Mouse (Mus musculus) kidney, adult 2 months (tissue): Measurements from ENCODE around the gene Btg2. TPM values are rescaled to one million over a fixed set of nuclear protein-coding genes. Genes with fewer than 3 reads are reported as not detected.

Source experiments
- DNase-seq: peaks from one replicate; pipeline ENCODE4 v3.0.0; 2021
- H3K27ac ChIP-seq: fragments of 200-500 bp; 2 replicates; pipeline ENCODE4 v1.5.1; 2012; ENCODE audit warnings: low read depth, low read length, control low read depth, inconsistent platforms; ENCODE audit not compliant: insufficient read depth
- H3K27me3 ChIP-seq: fragments of 200-500 bp; replicated peaks from 2 replicates; pipeline ENCODE4 v1.6.1; 2012; ENCODE audit warnings: mild to moderate bottlenecking, moderate library complexity, low read length, inconsistent platforms; ENCODE audit not compliant: control insufficient read depth, insufficient read depth
- H3K36me3 ChIP-seq: fragments of 200-500 bp; 2 replicates; pipeline ENCODE4 v1.6.1; 2012; ENCODE audit warnings: mild to moderate bottlenecking, moderate library complexity, low read length, inconsistent platforms; ENCODE audit not compliant: control insufficient read depth, insufficient read depth
- H3K4me1 ChIP-seq: fragments of 200-500 bp; 2 replicates; pipeline ENCODE4 v1.6.1; 2011; ENCODE audit warnings: low read length; ENCODE audit not compliant: control insufficient read depth, insufficient read depth
- H3K4me3 ChIP-seq: fragments of 200-500 bp; 2 replicates; pipeline ENCODE4 v1.5.1; 2011; ENCODE audit warnings: mild to moderate bottlenecking, low read depth, low read length, control low read depth; ENCODE audit not compliant: insufficient read depth
- CTCF ChIP-seq: fragments of 200-500 bp; conservative IDR thresholded peaks from 2 replicates; pipeline ENCODE4 v1.5.1; 2011; ENCODE audit warnings: low read depth, mild to moderate bottlenecking, control low read depth, low read length, moderate library complexity, mixed read lengths; ENCODE audit not compliant: insufficient read depth, insufficient read length
- POLR2A ChIP-seq: fragments of 200-500 bp; IDR thresholded peaks from one replicate; pipeline ENCODE4 v1.6.1; 2011; ENCODE audit warnings: low read depth, low read length, control low read depth
- WGBS: fragments of 180-500 bp; shearing (Covaris S2); methylation state at CpG from one replicate; pipeline ENCODE4 v1.1.7; 2018; 5-methylcytosine and 5-hydroxymethylcytosine counted together
- polyA plus RNA-seq: library from polyadenylated mRNA; depleted of rRNA; stranded (reverse); fragments of >200 nt; gene quantifications from 2 replicates; pipeline ENCODE4 v1.2.3, GENCODE M21; 2012

Gene Btg2
- polyA plus RNA-seq, 1 experiment, result 23.7 TPM

DNA sequence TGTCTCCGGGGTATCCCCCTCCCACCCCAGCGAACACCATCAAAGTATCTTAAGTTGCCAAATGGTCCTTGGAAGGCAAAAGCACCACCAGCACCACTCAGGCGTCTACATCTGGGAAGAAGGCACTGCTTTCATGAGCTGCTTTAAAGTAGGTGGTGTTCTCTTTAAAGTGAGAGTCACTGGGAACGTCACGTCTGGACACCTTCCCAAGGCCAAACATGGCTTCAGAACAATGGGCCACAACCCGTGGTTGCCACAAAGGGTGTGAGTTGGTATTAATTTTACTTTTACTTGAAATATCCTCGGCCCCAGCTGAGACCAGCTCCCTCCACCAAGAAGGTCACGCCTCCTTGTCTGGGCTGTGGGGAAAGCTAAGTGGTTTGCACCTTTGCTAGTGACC, 21.2 kb downstream of the Btg2 start:
- H3K4me1 ChIP-seq, result peaks cover 14% of the 10 kb centered on the region; the same call in 1 of the 2 replicates
- 75% methylated on average over 8 of the region's 8 CpGs for WGBS

DNA sequence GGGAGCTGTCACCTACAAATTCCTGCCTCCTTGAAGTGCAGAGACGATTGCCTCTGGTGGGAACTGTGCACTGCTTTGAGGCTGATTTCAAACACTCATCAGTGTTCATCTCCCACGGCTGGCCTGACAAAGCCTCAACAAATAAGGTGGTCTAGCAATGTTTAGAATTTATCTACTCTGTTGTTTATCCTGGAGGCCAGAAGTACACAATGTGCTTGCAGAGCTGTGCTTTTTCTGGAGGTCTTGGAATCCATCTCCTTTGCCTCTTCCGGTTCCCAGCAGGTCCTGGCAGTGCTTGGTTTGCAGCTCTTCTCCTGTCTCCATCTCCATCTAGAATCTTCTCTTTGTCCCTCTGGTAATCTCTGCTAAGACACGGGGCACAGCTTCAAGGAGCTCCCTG, 22.6 kb downstream of the Btg2 start:
- H3K4me3 ChIP-seq, result no peak overlapping the region
- TF ChIP-seq CTCF, result no peak
- no peak for TF ChIP-seq POLR2A
- H3K27ac ChIP-seq, result no peak overlapping the region
- no peaks in the 10 kb centered on the region for H3K27me3 ChIP-seq
- no peaks in the 10 kb centered on the region for H3K36me3 ChIP-seq
- no peak for DNase-seq
- WGBS, result 76% methylated on average over 4 of the region's 4 CpGs
- peaks cover 11% of the 10 kb centered on the region; the same call in 1 of the 2 replicates for H3K4me1 ChIP-seq

More for the DNA sequence above, 21.2 kb downstream of the Btg2 start:
- Histone ChIP-seq H3K27ac (no peak overlapping the region), H3K36me3 (no peaks in the 10 kb centered on the region), H3K27me3 (no peaks in the 10 kb centered on the region), H3K4me3 (no peak overlapping the region)
- DNase-seq, result no peak
- TF ChIP-seq CTCF (no peak), POLR2A (no peak)

DNA sequence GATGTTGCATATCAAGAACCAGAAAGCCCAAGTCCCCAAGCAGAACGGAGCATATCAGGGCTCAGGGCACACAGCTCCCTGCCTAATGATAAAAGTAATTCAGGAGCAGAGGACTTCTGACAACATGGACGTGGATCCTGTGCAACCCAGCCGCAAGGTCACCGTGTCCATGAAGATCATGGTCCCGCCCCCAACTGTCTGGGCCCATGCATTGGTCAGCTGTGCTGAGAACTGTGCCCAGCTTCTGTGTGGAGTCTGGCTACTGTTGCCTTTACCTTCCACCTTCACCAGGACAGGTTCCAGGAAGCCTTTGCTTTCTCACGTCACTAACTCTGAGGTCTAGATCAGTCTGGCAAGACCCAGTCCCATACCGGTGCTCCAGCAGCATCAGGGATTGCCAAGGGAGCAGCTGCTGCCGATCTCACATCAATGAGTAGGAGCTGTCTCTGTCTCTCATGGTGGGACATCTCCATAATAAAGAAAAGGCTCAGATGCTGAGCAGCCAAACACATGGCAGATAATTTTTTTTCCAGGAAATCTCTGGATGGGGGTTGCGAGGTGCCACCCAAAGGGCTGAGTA, 23.2 kb downstream of the Btg2 start:
- 79% methylated on average over 9 of the region's 9 CpGs for WGBS
- TF ChIP-seq CTCF (no peak), POLR2A (no peak)
- Histone ChIP-seq H3K27me3 (no peaks in the 10 kb centered on the region), H3K36me3 (no peaks in the 10 kb centered on the region), H3K4me3 (no peak overlapping the region), H3K27ac (peak overlapping the region; percentile 13), H3K4me1 (peaks cover 10% of the 10 kb centered on the region; the same call in 1 of the 2 replicates)
- no peak for DNase-seq

DNA sequence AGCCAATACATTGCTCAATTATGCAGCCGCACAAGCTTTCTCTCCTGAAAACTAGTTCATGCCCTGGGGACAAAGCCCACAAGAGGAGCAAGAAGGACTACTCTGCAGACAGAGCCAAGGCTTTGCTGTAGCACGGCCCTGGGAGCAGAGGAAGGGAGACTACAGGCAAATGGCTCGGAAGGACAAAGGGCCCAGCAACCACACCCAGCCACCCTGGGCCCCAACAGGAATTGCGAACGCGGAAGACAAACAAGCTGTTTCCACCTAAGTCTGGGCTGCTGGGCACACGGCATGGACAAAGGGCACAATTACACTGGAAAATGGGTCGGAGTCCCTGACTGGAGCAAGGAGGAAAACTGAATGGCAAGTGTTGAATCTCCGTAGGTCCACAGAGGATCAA, 23.9 kb downstream of the Btg2 start:
- H3K36me3 ChIP-seq, result no peaks in the 10 kb centered on the region
- peak overlapping the region; percentile 43 for H3K27ac ChIP-seq
- TF ChIP-seq CTCF (no peak), POLR2A (no peak)
- H3K4me1 ChIP-seq, result peaks cover 7% of the 10 kb centered on the region; the same call in 1 of the 2 replicates
- no peaks in the 10 kb centered on the region for H3K27me3 ChIP-seq
- DNase-seq, result no peak
- 57% methylated on average over 9 of the region's 9 CpGs for WGBS
- no peak overlapping the region for H3K4me3 ChIP-seq

DNA sequence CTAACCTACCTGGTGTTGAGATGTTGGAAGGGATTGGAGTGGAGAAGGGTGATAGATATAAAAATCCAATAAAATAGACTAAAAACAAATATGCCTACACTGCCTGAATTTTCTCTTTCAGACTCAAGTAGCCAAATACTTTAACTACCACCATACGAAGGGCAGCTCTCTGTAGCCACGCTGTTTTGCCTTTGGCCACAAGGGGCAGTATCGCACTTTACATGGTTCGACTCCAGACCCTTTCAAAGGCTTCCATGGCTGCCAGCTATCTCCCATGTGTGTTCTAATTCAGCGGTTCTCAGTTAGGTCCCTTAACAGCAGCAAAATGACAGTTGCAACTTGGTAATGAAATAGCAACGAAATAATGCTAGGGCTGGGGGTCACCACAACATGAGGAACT, 25.7 kb downstream of the Btg2 start:
- 0 out of 2 replicates have a peak, but pooled peaks cover 3% of the 10 kb centered on the region for H3K4me1 ChIP-seq
- peak; percentile 89 for DNase-seq
- H3K27me3 ChIP-seq, result no peaks in the 10 kb centered on the region
- H3K27ac ChIP-seq, result no peak overlapping the region
- H3K4me3 ChIP-seq, result no peak overlapping the region
- H3K36me3 ChIP-seq, result no peaks in the 10 kb centered on the region
- WGBS, result 5% methylated on average over 6 of the region's 6 CpGs
- no peak for TF ChIP-seq POLR2A
- peak; percentile 99 for TF ChIP-seq CTCF

DNA sequence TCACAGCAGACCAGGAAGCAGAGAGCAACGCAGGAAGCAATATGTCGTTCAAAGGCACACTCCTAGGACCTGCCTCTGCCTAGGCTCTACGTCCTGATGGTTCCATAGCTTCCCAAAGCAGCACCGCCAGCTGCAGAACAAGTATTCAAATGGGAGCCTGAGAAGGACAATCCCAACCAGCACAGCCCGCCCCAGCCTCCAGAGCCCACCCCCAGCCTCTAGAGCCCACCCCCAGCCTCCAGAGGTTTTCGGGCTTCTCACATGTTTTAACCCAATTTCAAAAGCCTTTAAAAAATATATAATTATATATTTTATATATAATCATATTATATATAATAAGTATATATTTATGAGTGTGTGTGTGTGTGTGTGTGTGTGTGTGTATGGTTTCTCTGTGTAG, 29.4 kb downstream of the Btg2 start:
- TF ChIP-seq POLR2A (no peak), CTCF (no peak)
- Histone ChIP-seq H3K27ac (no peak overlapping the region), H3K4me1 (no peaks in the 10 kb centered on the region), H3K27me3 (no peaks in the 10 kb centered on the region), H3K36me3 (no peaks in the 10 kb centered on the region), H3K4me3 (no peak overlapping the region)
- DNase-seq, result no peak
- WGBS, result 79% methylated on average over 6 of the region's 6 CpGs

DNA sequence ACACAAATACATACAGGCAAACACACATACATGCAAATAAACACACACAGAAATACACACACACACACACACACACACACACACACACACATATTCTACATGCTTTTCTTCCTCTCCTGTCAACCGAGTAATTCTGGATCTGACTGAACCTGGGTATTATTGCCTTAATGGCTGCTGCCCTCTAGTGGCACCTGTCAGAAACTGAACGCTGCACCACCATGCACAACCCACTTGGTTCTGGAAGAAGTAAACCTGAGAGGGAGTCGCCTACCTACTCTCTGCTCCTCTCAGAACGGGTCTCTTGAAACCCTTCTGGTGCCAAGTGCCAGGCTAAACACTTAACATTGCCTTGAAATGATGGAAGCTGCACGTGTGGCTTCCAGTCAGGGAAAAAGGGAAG, 30.2 kb downstream of the Btg2 start:
- TF ChIP-seq POLR2A, result no peak
- peak; percentile 95 for TF ChIP-seq CTCF
- H3K36me3 ChIP-seq, result no peaks in the 10 kb centered on the region
- no peaks in the 10 kb centered on the region for H3K4me1 ChIP-seq
- WGBS, result 2% methylated on average over 5 of the region's 5 CpGs
- peak; percentile 78 for DNase-seq
- H3K27ac ChIP-seq, result no peak overlapping the region
- no peak overlapping the region for H3K4me3 ChIP-seq
- no peaks in the 10 kb centered on the region for H3K27me3 ChIP-seq
